8 mouse cellular contexts compared by ENCODE assay signal in the genomic region with DNA sequence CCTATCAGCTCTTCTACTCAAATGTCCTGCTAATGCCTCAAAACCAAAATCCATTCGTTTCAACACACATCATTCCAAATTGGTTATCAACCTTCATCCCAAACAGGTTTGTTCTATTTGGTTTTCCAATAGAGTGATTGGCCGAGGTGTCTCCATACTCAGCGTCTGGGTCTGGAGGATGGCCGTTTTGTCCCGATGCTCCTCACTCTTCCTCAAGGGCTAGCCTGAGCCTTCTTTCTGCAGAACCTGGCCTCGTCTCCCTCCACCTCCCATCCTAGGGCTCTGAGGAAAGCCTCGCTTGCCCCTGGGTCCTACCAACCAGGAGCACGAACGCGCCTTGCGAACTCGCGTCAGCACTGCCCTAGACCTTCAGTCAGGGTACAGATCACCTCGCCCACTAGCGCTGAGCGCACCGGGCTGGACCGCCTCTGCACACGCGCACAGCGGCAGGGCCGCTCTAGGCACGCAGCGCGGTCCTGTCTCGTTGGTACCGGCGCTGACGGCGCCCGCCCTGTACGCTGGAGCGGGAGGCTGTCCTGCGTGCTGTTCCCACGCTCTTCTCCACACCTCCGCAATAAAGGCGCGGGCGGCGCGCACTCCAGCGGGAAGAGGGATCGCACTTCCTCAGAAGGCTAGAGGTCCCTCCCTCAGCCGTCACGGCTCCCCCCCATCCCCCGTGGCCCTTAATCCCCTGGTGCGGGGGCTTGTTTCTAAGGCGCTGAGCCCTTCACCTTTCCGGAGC.
DNase-seq lines count a peak whose midpoint lies in the region; ATAC-seq lines count a peak whose summit lies in the region.

No protein-coding gene starts in this region.

- WGBS in intestine, embryonic 14.5 days, result under 1% methylated on average over 49 of the region's 49 CpGs

- H3K9me3 ChIP-seq in intestine, embryonic 14.5 days (ENCODE audit: control insufficient read depth, low read length), result no peaks in the 10 kb centered on the region

- peak overlapping the region; percentile 69 for H3K9ac ChIP-seq in intestine, embryonic 14.5 days (ENCODE audit: low read length)

- H3K27me3 ChIP-seq in intestine, embryonic 14.5 days (replicated peaks; ENCODE audit: control insufficient read depth, insufficient read depth, low read length), result no peaks in the 10 kb centered on the region

- DNase-seq in adrenal gland, adult (ENCODE audit: inconsistent age in 2 of 2, low spot score in 1 of 2), result peak; percentile 93 to 96
- peak; percentile 91 for DNase-seq in embryo, embryonic 10.5 days (ENCODE audit: low spot score)
- DNase-seq in gastrocnemius, postnatal 14 days, result peak; percentile 82
- peak; percentile 83 for DNase-seq in intestine, embryonic 14.5 days (ENCODE audit: low spot score)
- peak; percentile 91 to 92 for DNase-seq in left cerebral cortex, postnatal 14 days (ENCODE audit: low spot score in 2 of 2)
- DNase-seq in mesoderm, embryonic 11.5 days (ENCODE audit: low read depth, low spot score), result peak; percentile 93
- DNase-seq in right cerebral cortex, postnatal 36 days (ENCODE audit: low spot score in 2 of 2), result peak; percentile 87 to 88
- DNase-seq in yolk sac, embryonic 10.5 days (ENCODE audit: low spot score), result peak; percentile 84

- 0 out of 2 replicates have a peak, but pooled peaks cover 3% of the 10 kb centered on the region for H3K4me1 ChIP-seq in intestine, embryonic 14.5 days (replicated peaks; ENCODE audit: control insufficient read depth, insufficient read depth, low read length)

- H3K36me3 ChIP-seq in intestine, embryonic 14.5 days (ENCODE audit: control insufficient read depth, insufficient read depth, low read length), result no peaks in the 10 kb centered on the region

- peak overlapping the region; percentile 74 for H3K4me2 ChIP-seq in intestine, embryonic 14.5 days (ENCODE audit: low read length)

- intact Hi-C loops in gastrocnemius, postnatal 14 days (cut with DNase I; ENCODE audit: low total_unique reads), result no loop called here
- intact Hi-C loops in left cerebral cortex, postnatal 14 days (cut with DNase I), result loop anchor here (2.0 to 5.0 kb wide), 2 partner anchors 59 to 190 kb away; a partner anchor contains a TSS

- peak overlapping the region; percentile 36 for H3K27ac ChIP-seq in intestine, embryonic 14.5 days (ENCODE audit: low read depth)

- peak; percentile 99 for ATAC-seq in intestine, embryonic 14.5 days (replicated peaks; ENCODE audit: low FRiP score, low TSS enrichment, low read depth)

- peak overlapping the region; percentile 68 for H3K4me3 ChIP-seq in intestine, embryonic 14.5 days (ENCODE audit: low read depth, low read length)

Comparison
In these comparisons a context has a peak if more than half of its experiments do, and no peak if none do; other contexts are left out.
1. Peak in every context shown above with its lines: DNase-seq, ATAC-seq, H3K4me3 ChIP-seq and H3K27ac ChIP-seq.